Mouse (Mus musculus) liver, adult 10 weeks (tissue): ENCODE data around the gene Jdp2. TPM values are rescaled to one million over a fixed set of nuclear protein-coding genes. Genes with fewer than 3 reads are reported as not detected.

ENCODE experiments used
- polyA plus RNA-seq: library from polyadenylated mRNA; stranded (reverse); fragments of 350-450 nt; fragmentation: Illumina TruSeq; extraction: RNeasy Lipid Tissue Mini Kit (QIAGEN cat#74804); gene quantifications from one replicate; pipeline ENCODE4 v1.2.3, GENCODE M21; 2014; ENCODE audit warnings: low read depth, low replicate concordance

The Jdp2 gene
- polyA plus RNA-seq: not detected

DNA sequence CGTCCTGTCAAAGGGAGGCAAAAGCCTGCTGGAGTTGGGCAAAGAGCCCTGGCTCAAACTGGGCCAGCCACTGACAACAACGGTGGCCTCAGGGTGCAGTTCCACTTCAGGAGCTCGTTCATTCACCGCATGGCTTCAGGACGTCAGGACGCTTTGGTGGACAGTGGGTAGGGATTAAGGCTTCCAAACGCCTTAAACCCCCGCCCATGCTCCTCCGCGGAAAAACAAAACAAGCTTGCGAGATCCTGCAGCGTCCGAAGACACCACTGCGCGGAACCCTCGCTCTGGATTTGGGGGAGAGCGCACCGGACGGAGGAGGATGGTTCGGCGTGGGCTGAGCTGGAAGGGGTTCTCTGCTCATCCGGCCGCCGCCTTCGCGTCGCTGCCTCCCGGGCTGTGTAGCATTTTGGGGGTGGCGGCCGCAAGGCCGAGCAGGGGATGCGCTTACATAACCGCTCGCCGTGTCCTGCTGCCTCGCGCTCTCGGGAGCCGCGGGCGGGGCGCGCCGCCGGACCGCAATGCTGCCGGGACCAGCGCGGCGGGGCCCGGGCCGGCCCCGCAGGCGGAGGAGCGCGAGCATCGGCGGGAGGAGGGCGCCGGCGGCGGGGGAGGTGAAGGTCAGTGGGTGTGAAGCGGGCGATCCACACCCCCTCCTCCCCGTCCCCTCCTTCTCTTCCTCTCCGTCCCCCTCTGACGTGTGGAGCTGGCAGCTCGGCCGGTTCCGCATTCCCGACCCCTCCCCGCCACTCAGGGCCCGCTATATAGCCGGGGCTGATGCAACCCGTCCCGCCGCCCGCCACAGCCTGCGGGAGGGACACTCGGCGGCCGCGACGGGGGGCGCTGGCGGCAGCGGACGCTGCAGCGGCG is at the start of gene Jdp2:
Gene Jdp2 (plus strand): TSS at position 417 of the 867 bp plus-strand sequence.

DNA sequence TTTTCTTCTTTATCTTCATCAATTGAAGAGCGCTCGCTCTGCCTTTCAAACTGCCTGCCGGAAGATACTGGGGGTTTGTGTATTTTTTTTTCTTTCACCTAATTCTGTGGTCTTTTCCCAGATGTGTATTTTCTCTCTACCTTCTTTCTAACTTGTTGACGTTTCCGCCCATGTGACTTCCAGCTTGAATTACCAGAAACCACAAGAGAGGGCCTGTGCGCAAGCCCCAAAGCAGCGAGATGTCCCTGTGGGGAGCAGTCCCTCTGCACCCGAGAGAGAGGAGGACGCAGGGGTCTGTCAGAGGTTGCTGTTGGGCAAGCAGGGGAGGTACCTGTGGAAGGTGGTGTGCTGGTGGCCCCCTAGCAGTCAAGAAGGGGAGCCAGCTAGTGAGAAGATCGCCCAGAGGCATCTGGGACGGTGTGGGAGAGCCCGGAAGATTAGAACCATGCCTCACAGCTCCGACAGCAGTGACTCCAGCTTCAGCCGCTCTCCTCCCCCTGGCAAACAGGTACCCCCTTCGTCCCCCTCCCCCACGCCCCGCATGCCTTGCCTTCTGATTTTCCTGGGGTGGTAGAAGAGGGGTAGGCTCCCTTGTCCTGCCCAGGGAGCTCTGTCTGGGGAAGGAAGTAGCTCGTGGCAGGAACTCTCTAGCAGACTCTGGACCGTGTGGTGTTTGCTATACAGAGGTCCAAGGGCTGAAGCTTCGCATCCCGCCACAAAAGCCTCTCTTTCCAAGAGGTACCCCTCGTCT is 87.8 kb downstream of the Jdp2 start, which contains the start of gene Batf:
Gene Batf (plus strand): TSS at position 204 of the 751 bp plus-strand sequence.

Other genes starting within 250 kb of the Jdp2 start
- gene Tmed10, start 224.2 kb upstream of the Jdp2 start, polyA plus RNA-seq: 153 TPM
- gene Fos, start 125.1 kb upstream of the Jdp2 start, polyA plus RNA-seq: 12.8 TPM
- 0.45 TPM for gene Batf, start 87.6 kb downstream of the Jdp2 start, polyA plus RNA-seq
- gene Flvcr2, start 147.5 kb downstream of the Jdp2 start, polyA plus RNA-seq: 1.6 TPM
- gene Erg28, start 225.5 kb downstream of the Jdp2 start, polyA plus RNA-seq: 288 TPM
- gene Ttll5, start 225.6 kb downstream of the Jdp2 start, polyA plus RNA-seq: 5.7 TPM